Mouse (Mus musculus): ENCODE results near the gene Gm14214.

DNA sequence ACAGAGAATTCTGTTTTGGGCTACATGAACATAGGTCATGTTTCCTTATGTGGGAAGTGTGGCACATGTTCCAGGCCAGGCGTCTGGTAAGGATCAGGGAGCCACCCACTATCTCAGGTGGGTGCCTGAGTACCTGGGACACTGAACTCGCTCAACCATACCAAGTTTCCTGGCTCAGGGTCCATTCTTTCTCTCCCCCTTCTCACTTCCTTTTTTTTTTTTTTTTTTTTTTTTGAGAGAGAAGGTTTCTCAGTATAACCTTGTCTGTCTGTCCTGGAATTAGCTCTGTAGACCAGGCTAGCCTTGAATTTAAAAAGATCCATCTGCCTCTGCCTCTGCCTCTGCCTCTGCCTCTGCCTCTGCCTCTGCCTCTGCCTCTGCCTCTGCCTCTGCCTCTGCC is 49.5 kb downstream of the Gm14214 start:
- TF ChIP-seq POLR2A (IDR thresholded peaks at IDR 0.05; ENCODE audit: low read depth, low read length), result no peak
- no peak for TF ChIP-seq CTCF (conservative IDR thresholded peaks at IDR 0.05; ENCODE audit: insufficient read depth, insufficient read length, low read depth, low read length)
